Mouse (Mus musculus) retina, postnatal 1 day (tissue): ENCODE measurements around the gene 1700011M02Rik.
"Not testable (repeated sequence)": the region's sequence is repeated elsewhere in the genome, so short reads cannot be mapped to it uniquely, and the experiment has no call there.

Experiments
- DNase-seq: peaks from one replicate; pipeline ENCODE4 v3.0.0-alpha.2; 2012

The 1700011M02Rik gene

DNA sequence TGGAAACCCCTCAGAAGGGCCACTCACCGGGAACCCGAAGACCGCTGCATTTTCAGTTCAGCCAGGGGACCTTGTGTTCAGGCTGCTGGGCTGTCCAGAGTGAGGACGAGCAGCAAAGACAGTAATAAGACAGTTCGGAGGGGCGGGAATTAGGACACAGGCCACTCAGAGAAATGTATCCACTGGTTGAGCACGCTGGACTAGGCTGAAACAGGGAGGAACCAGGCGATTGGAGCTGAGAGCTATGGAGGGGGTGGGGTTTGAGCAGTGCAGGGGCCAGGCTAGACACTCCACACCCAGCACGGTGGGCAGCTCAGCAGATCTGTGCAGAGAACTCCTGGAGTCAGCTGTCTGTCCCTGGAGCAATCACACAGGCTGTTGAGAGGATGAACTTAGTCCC, at the start of gene 1700011M02Rik, which contains the start of gene Dmrtc1a:
Gene 1700011M02Rik, plus strand, starts transcription at position 319 of the 400 bp plus-strand sequence.
Gene Dmrtc1a, minus strand, starts transcription at position 101 of the 400 bp plus-strand sequence.
- DNase-seq: not testable (repeated sequence)

DNA sequence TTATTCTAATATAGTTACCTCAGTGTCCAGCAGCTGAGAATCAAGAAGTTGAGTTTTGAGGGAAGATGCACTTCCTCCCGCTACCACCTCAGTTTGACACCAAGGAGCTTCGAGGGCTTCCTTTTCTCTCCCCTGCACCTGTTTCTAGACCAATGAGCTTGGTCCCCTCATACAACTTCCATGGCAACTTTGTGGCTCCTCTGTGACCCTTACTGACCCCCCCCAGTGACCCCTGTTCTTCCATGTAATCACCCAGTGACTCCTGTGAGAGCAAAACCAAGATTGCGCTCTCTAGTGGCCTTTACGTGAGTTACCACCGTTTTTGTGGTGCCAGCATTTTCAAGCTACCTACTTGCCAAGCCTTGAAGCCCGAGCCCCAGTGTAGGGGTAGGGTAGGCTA, 40.8 kb upstream of the 1700011M02Rik start, which contains the start of gene 1700031F05Rik:
Gene 1700031F05Rik, minus strand, starts transcription at position 101 of the 400 bp plus-strand sequence.
- no peak for DNase-seq

DNA sequence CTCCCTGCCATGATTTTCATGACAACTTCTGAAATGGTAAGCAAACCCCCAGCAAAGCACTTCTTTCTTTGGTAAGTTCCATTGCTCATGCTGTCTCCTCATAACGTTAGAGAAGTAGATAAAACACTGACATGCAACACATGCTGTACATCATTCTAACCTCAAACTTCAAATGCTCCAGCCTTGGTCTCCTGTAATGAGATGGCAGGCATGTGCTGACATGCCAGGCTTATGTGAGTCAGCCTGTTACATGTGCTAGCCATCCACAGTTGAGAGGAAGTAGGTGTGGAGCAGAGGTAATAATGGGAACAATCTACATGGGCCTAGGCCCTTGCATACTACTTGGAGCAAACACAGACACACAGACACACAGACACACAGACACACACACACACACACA, 6.1 kb downstream of the 1700011M02Rik start:
- DNase-seq: not testable (repeated sequence)

DNA sequence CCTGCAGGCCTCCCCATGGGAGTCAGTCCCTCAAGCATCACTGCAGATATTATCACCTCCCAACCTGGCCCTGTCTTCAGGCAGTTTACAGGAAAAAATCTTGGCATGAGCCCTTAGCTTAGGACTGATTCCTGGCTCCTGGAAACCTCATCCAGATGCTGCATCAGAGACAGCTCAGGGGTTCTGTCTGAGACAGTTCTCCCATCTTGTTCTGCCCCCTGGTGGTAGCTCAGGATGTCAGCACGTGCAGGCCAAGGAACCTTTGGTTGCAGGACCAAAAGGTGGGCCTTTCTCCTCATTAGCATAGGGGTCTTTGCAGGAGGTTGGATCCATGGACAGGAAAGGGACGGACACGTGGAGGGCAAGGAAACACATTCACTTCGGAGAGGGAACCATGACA, 18.0 kb downstream of the 1700011M02Rik start:
- peak; percentile 23 for DNase-seq

DNA sequence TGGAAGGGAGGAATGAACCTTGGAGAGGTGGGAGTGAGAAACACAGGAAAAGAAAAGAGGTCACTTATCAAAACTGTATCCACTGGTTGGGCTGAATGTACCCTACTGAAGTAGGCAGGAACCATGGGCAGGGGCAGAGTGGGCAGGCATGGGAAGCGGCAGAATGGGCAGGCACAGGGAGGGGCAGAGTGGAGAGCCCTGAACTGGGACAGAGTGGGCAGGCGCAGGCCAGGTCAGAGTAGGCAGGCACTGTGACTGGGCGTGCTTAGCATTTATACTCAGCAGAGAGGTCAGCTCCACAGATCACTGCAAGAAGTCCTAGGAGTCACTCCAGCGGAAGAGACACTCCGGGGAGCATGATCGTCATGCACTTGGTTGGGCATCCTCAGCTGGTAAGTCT, 19.4 kb downstream of the 1700011M02Rik start, which contains the start of gene 1700018G05Rik:
Gene 1700018G05Rik, plus strand, starts transcription at position 301 of the 400 bp plus-strand sequence.
- not testable (repeated sequence) for DNase-seq

DNA sequence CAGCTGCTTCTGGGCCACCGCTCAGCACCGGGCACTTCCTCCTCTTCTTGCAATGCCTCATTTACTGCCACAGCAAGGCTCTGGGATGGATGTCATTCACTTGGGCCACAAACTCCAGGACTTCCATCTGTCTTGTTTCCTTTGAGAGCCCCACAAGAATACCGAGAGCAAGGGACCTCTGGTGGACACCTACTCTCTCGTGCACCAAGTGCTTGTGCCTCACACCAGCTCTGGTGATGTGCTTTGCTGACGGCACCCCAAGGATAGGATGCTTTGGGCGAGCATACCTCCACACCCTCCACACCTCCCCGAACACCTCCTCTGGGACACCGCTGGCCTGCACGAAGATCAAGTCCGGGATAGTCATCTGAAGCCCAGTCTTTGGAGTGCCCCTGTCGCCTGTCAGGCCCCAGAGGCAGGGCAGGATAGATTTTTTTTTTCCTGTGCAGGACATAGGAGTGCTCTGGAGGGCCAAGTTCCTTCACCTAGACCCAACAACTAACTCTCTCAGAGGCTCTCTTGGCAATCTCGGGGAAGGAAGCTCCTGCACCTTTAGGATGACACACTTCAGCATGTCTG, 24.4 kb downstream of the 1700011M02Rik start:
- peak; percentile 5 for DNase-seq

DNA sequence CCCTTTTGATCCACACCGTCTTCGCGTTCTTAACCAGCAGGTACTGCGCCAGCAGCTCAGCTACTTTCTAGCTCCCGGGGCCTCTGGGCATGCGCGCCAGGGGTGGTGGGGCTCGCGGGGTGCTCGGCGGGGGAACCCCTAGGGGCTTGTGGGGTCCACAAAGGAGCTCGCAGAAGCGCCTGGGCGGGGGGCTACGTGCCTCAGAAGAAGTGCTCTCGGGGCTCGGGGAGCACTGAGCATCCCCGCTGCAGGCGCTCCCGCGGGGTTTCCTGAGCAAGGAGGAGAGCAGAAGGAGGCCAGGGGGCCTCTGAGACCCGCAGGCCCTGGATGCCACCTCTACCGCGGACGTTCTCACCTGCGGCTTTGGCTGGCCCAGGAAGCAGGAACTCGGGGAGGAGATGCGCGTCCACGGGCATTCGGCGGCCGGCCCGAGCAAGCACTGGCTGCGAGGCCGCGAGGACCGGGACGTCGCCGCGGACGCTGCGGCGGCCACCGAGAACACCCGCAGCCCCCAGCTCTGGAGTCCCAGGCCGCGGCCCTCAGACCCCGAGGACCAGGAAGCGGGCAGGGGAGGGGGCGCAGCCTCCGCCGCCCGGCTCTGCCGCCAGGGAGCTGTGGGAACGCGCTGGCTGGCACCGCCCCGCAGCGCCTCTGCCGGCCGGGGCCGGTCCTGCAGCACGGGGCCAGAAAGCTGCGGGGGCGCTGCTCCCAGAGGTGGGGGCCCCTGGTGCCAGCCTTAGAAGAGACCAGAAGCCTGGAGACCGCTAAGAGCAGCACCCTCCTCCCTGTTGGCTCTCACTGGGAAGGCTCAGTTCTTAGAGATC, 25.1 kb downstream of the 1700011M02Rik start:
- DNase-seq: peak; percentile 73

DNA sequence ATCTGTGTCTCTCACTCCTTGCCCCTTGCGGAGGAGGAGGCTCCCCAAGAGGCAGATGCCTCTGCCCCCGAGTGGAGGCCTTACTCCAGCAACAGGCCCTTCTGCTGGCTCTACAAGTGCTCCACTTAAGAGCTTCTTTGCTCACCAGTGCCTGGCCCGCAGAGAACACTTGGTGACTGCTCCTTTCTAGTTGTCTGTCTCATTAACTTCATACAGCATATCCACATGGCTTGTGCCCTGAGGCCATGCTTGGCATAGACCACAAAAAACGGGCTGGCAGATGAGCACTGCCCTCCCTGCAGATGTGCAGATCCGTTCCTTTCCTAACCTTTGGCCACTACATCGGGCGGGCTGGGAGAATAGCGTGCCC, 25.7 kb downstream of the 1700011M02Rik start:
- DNase-seq: no peak

DNA sequence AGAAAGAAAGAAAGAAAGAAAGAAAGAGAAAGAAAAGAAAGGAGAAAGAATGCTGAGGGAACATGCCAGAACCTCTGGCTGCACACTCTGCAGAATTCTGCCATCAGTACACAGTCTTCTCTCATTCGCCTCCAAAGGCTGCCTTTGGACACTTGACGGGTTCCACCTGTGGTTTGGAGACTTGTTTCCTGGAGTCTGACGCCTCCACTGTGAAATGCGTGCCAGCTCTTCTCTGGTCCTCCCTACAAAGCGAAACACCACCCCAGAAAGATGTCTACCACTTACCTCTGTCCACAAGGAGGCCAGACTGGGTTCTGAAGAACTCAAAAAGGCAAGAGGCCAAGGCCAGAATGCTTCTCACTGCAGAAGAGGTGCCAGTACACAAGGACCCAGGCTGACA, 28.0 kb downstream of the 1700011M02Rik start:
- no peak for DNase-seq

DNA sequence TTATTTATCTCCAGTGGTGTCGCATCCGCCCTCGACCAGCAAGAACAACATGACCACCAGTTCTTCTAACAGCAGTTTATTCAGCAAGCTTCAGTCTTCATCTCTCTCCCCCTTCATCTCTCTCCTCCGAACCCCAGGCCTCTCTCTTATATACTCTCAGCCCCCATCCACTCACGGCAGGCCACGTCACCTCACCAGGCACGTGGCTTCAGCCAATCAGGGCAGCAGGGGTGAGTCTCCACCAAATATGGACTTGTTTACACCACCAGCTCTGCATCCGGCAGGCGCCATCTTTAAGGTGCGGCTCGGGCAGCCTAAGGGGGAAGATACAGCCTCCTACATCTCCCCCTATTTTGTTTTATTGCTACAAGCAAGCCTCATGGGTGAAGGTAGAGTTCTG, 41.4 kb downstream of the 1700011M02Rik start:
- DNase-seq: not testable (repeated sequence)

DNA sequence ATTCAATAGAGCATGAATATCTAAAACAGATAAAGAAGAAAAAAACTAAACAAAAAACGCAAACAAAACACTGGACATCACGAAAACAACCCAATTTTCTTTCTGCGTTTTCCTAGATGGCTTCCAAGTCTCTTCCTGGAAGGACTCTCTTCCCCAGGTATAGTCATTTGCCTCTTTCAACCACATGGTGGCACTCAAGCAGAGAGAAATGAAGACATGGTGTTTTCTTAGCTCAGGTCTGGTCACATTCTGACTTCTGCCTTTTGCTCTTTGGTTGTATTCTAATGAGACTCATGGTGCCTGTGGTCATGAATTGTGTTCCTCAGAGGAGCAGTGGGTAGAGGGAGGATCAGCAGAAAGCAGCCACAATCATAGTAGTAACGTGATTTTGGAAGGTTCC, 50.2 kb downstream of the 1700011M02Rik start:
- DNase-seq: peak; percentile 52
